Mouse (Mus musculus) neural tube, embryonic 13.5 days (tissue): ENCODE results near the gene Ipmk. TPM values are rescaled to one million over a fixed set of nuclear protein-coding genes. Genes with fewer than 3 reads are reported as not detected.

Experiments
- ATAC-seq: fragments of 200-750 bp; cut with Nextera tagmentation; 2 replicates; pipeline ENCODE4 v1.8.0; 2017; ENCODE audit warnings: low read depth, mild to moderate bottlenecking, moderate TSS enrichment, moderate library complexity
- H3K27ac ChIP-seq: fragments of 300-500 bp; sonication (generic); replicated peaks from 2 replicates; pipeline ENCODE4 v1.5.1; 2015; ENCODE audit warnings: moderate library complexity, mild to moderate bottlenecking, inconsistent platforms
- H3K27me3 ChIP-seq: fragments of 300-500 bp; sonication (generic); 2 replicates; pipeline ENCODE4 v1.6.1; 2015; ENCODE audit warnings: mild to moderate bottlenecking, inconsistent platforms
- H3K36me3 ChIP-seq: fragments of 300-500 bp; sonication (generic); 2 replicates; pipeline ENCODE4 v1.6.1; 2015; ENCODE audit warnings: mild to moderate bottlenecking, inconsistent platforms
- H3K4me1 ChIP-seq: fragments of 300-500 bp; sonication (generic); replicated peaks from 2 replicates; pipeline ENCODE4 v1.6.1; 2015; ENCODE audit warnings: inconsistent platforms
- H3K4me2 ChIP-seq: fragments of 300-500 bp; sonication (generic); 2 replicates; pipeline ENCODE4 v1.6.1; 2015; ENCODE audit warnings: inconsistent platforms, mild to moderate bottlenecking, moderate library complexity
- H3K4me3 ChIP-seq: fragments of 300-500 bp; sonication (generic); 2 replicates; pipeline ENCODE4 v1.5.1; 2015; ENCODE audit warnings: mild to moderate bottlenecking, inconsistent platforms
- H3K9ac ChIP-seq: fragments of 300-500 bp; sonication (generic); 2 replicates; pipeline ENCODE4 v1.6.1; 2015; ENCODE audit warnings: moderate library complexity, mild to moderate bottlenecking, inconsistent platforms
- H3K9me3 ChIP-seq: fragments of 300-500 bp; sonication (generic); 2 replicates; pipeline ENCODE4 v1.6.1; 2016; ENCODE audit warnings: inconsistent platforms
- WGBS: fragments of 180-500 bp; shearing (Covaris S2); methylation state at CpG from one replicate; pipeline ENCODE4 v1.1.7; 2015; 5-methylcytosine and 5-hydroxymethylcytosine counted together
- polyA plus RNA-seq: library from polyadenylated mRNA; unstranded; fragments of >200 nt; fragmentation: Nextera tagmentation; extraction: Ambion mirVana; gene quantifications from 2 replicates; pipeline ENCODE4 v1.2.1, GENCODE M21; 2015

Ipmk gene
- polyA plus RNA-seq, 1 experiment from 2014 or later: 16.0 TPM

- H3K27ac ChIP-seq: no peak overlapping the region
- H3K4me3 ChIP-seq: no peak overlapping the region
- peaks cover 46% of the 10 kb centered on the region for H3K4me1 ChIP-seq
- no peaks in the 10 kb centered on the region for H3K36me3 ChIP-seq
- H3K9me3 ChIP-seq: no peaks in the 10 kb centered on the region
- no peak overlapping the region for H3K4me2 ChIP-seq
- 92% methylated on average over 7 of the region's 7 CpGs for WGBS
- H3K9ac ChIP-seq: no peak overlapping the region
- H3K27me3 ChIP-seq: no peaks in the 10 kb centered on the region
- no peak for ATAC-seq
Measured at GRCm38 (mm10) chr10:71342030-71342805, 5.3 kb upstream of the Ipmk start.

- WGBS: 89% methylated on average over 3 of the region's 3 CpGs
- Histone ChIP-seq H3K4me2 (no peak overlapping the region), H3K27ac (no peak overlapping the region), H3K36me3 (no peaks in the 10 kb centered on the region), H3K27me3 (no peaks in the 10 kb centered on the region), H3K4me1 (peaks cover 47% of the 10 kb centered on the region), H3K4me3 (no peak overlapping the region), H3K9me3 (no peaks in the 10 kb centered on the region), H3K9ac (no peak overlapping the region)
- no peak for ATAC-seq
Measured at GRCm38 (mm10) chr10:71343130-71343529, 4.4 kb upstream of the Ipmk start.

- H3K9ac ChIP-seq: peak overlapping the region; percentile 79
- H3K36me3 ChIP-seq: no peaks in the 10 kb centered on the region
- no peak overlapping the region for H3K27ac ChIP-seq
- peaks cover 46% of the 10 kb centered on the region for H3K4me1 ChIP-seq
- no peak for ATAC-seq
- H3K9me3 ChIP-seq: no peaks in the 10 kb centered on the region
- H3K27me3 ChIP-seq: no peaks in the 10 kb centered on the region
- H3K4me2 ChIP-seq: peak overlapping the region; percentile 61
- 25% methylated on average over 14 of the region's 14 CpGs for WGBS
- H3K4me3 ChIP-seq: peak overlapping the region; percentile 57
Measured at GRCm38 (mm10) chr10:71343567-71344265, 3.8 kb upstream of the Ipmk start.

GRCm38 (mm10) chr10:71344579-71345143 is 2.9 kb upstream of the Ipmk start, which contains the start of gene Cisd1:
TSS of gene Cisd1 (minus strand) at chr10:71344954.
- Histone ChIP-seq H3K4me2 (peak within 1 kb of the TSS; percentile 61), H3K27me3 (no peaks in the 10 kb centered on the region), H3K4me1 (peaks cover 46% of the 10 kb centered on the region), H3K36me3 (no peaks in the 10 kb centered on the region), H3K9ac (peak within 1 kb of the TSS; percentile 79), H3K9me3 (no peaks in the 10 kb centered on the region), H3K27ac (peak within 1 kb of the TSS; percentile 68), H3K4me3 (peak within 1 kb of the TSS; percentile 57)
- ATAC-seq: peak; percentile 64
- WGBS: under 1% methylated on average over 60 of the region's 60 CpGs

- Histone ChIP-seq H3K4me2 (no peak overlapping the region), H3K4me1 (peaks cover 50% of the 10 kb centered on the region), H3K36me3 (no peaks in the 10 kb centered on the region), H3K27me3 (no peaks in the 10 kb centered on the region), H3K27ac (no peak overlapping the region), H3K9me3 (no peaks in the 10 kb centered on the region), H3K9ac (no peak overlapping the region), H3K4me3 (no peak overlapping the region)
- WGBS: 64% methylated on average over 2 of the region's 2 CpGs
- no peak for ATAC-seq
Measured at GRCm38 (mm10) chr10:71346106-71346505, 1.5 kb upstream of the Ipmk start.

- 9% methylated on average over 13 of the region's 13 CpGs for WGBS
- H3K36me3 ChIP-seq: no peaks in the 10 kb centered on the region
- H3K4me1 ChIP-seq: peaks cover 50% of the 10 kb centered on the region
- peak overlapping the region; percentile 93 for H3K9ac ChIP-seq
- H3K27ac ChIP-seq: peak overlapping the region; percentile 83
- peak overlapping the region; percentile 96 for H3K4me2 ChIP-seq
- peak overlapping the region; percentile 85 for H3K4me3 ChIP-seq
- no peaks in the 10 kb centered on the region for H3K9me3 ChIP-seq
- no peaks in the 10 kb centered on the region for H3K27me3 ChIP-seq
- peak; percentile 8 for ATAC-seq
Measured at GRCm38 (mm10) chr10:71346722-71347508, 648 bp upstream of the Ipmk start.

- Histone ChIP-seq H3K4me3 (peak overlapping the region; percentile 85), H3K27ac (peak overlapping the region; percentile 83), H3K36me3 (no peaks in the 10 kb centered on the region), H3K4me2 (peak overlapping the region; percentile 96), H3K4me1 (peaks cover 43% of the 10 kb centered on the region), H3K9me3 (no peaks in the 10 kb centered on the region), H3K9ac (peak overlapping the region; percentile 93), H3K27me3 (no peaks in the 10 kb centered on the region)
- under 1% methylated on average over 46 of the region's 48 CpGs for WGBS
- peak; percentile 70 for ATAC-seq
Measured at GRCm38 (mm10) chr10:71347964-71348636, 537 bp downstream of the Ipmk start.

GRCm38 (mm10) chr10:71348637-71349280 is 1.2 kb downstream of the Ipmk start:
- Histone ChIP-seq H3K36me3 (no peaks in the 10 kb centered on the region), H3K4me2 (peak overlapping the region; percentile 96), H3K27ac (no peak overlapping the region; the same call in 1 of the 2 replicates), H3K9me3 (no peaks in the 10 kb centered on the region), H3K4me1 (peaks cover 36% of the 10 kb centered on the region), H3K4me3 (peak overlapping the region; percentile 85), H3K27me3 (no peaks in the 10 kb centered on the region), H3K9ac (peak overlapping the region; percentile 93)
- whole genome bisulfite sequencing: 19% methylated on average over 16 of the region's 16 CpGs
- no peak for ATAC-seq

GRCm38 (mm10) chr10:71349290-71349689 is 1.7 kb downstream of the Ipmk start:
- peaks cover 31% of the 10 kb centered on the region for H3K4me1 ChIP-seq
- peak overlapping the region; percentile 93 for H3K9ac ChIP-seq
- no peak overlapping the region for H3K27ac ChIP-seq
- H3K4me2 ChIP-seq: peak overlapping the region; percentile 96
- no peaks in the 10 kb centered on the region for H3K27me3 ChIP-seq
- no peak for ATAC-seq
- WGBS: 92% methylated on average over 1 of the region's 1 CpGs
- no peaks in the 10 kb centered on the region for H3K9me3 ChIP-seq
- H3K36me3 ChIP-seq: no peaks in the 10 kb centered on the region
- H3K4me3 ChIP-seq: peak overlapping the region; percentile 85

GRCm38 (mm10) chr10:71351301-71351700 is 3.7 kb downstream of the Ipmk start:
- Histone ChIP-seq H3K27ac (no peak overlapping the region), H3K4me3 (no peak overlapping the region), H3K4me1 (peaks cover 25% of the 10 kb centered on the region), H3K9me3 (no peaks in the 10 kb centered on the region), H3K4me2 (no peak overlapping the region), H3K27me3 (no peaks in the 10 kb centered on the region), H3K36me3 (no peaks in the 10 kb centered on the region), H3K9ac (no peak overlapping the region)
- no peak for ATAC-seq
- WGBS: 92% methylated on average over 7 of the region's 7 CpGs

GRCm38 (mm10) chr10:71353850-71354249 is 6.3 kb downstream of the Ipmk start:
- no peak overlapping the region for H3K27ac ChIP-seq
- WGBS: 78% methylated on average over 9 of the region's 9 CpGs
- H3K4me3 ChIP-seq: no peak overlapping the region
- no peak overlapping the region for H3K9ac ChIP-seq
- no peaks in the 10 kb centered on the region for H3K9me3 ChIP-seq
- ATAC-seq: no peak
- H3K4me1 ChIP-seq: peaks cover 13% of the 10 kb centered on the region
- no peaks in the 10 kb centered on the region for H3K36me3 ChIP-seq
- no peak overlapping the region for H3K4me2 ChIP-seq
- no peaks in the 10 kb centered on the region for H3K27me3 ChIP-seq
